Mouse (Mus musculus) heart, postnatal 14 days (tissue): ENCODE data around the gene Prrt2. TPM values are rescaled to one million over a fixed set of nuclear protein-coding genes. Genes with fewer than 3 reads are reported as not detected.

ENCODE experiments used
- DNase-seq, 2 experiments: peaks; one replicate each; pipeline ENCODE4 v3.0.0; 2021 to 2022
- intact Hi-C: fragments of 180-260 bp; cut with DNase I; formaldehyde crosslinking; loops from one replicate; pipeline ENCODE4 v1.15.1; 2025
- total RNA-seq, 2 experiments: library from RNA; stranded (reverse); gene quantifications; 2 replicates each; pipeline ENCODE4 v1.2.3; 2021

The Prrt2 gene
- total RNA-seq, 2 experiments from 2014 or later = 1.1 to 1.2 TPM

GRCm38 (mm10) chr7:127008239-127009019 lies 12.6 kb downstream of the Prrt2 start:
- intact Hi-C loops = no loop called here
- DNase-seq = peak; percentile 80 to 83

DNA sequence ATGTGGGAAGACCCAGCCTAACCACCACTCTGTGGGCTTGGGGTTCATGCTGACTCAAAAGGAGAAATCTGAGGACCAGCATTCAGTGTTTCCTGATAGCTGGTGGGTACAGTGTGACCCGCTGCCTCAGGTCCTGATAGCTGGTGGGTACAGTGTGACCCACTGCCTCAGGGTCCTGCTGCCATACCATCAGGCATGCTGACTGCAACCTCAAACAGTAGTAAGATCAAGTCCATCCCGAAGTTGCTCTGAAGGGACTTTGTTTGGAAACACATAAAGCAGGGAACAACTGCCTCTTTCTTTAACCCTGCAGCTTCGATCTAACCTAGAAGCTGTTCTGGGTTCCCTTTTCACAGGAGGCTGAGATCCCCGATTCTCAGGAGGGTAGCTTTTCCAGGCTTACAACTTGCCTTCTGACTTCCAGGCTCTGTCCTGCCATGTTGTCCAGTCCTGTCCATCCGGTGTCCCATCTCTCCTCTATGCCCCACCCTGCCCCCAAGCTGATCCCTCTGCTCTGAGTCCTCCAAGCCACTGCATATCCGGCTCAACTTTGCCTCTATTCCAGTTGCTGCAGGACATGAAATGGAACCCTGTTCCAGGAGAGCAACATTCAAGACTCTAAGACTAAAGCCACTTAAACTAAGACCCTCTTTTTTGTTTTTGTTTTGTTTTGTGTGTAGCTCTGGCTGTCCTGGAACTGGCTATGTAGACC lies 13.5 kb downstream of the Prrt2 start:
- no peak for DNase-seq
- intact Hi-C loops = no loop called here

GRCm38 (mm10) chr7:127004122-127004875 lies 16.7 kb downstream of the Prrt2 start:
- DNase-seq = no peak
- intact Hi-C loops = no loop called here

DNA sequence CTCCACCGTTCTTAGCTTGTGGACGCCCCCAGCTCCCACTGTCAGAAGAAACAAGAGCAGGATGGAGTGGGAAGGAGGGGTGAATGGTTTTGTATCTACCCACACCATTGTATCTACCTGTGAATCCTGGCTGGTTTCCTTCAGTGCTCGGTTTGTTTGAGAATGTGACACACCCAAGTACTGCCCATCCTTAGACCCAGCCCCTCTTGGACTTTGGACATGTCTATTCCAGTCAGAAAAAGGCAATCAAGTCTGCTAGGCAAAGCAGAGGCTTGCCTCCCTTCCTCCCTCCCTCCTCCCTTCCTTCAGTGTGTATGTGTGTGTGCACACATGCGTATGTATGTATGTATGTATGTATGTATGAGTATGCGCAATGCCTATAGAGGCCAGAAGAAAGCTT lies 17.4 kb downstream of the Prrt2 start:
- intact Hi-C loops = no loop called here
- DNase-seq = no peak

GRCm38 (mm10) chr7:126999568-126999967 lies 21.4 kb downstream of the Prrt2 start:
- intact Hi-C loops = no loop called here
- no peak for DNase-seq

DNA sequence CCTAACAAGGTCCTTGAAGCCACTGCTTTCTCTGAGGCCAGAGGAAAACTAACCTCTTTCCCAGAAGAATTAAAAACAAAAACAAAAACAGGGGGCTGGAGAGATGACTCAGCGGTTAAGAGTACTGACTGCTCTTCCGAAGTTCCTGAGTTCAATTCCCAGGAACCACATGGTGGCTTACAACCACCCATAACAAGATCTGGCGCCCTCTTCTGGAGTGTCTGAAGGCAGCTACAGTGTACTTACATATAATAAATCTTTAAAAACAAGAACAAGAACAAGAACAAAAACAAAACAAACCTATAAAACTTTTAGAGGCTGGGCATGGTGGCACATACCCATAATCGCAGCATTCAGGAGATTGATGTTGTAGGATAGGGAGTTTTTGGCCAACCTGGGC lies 24.6 kb downstream of the Prrt2 start:
- intact Hi-C loops = no loop called here
- DNase-seq = no peak

- no peak for DNase-seq
- intact Hi-C loops = no loop called here
Measured at GRCm38 (mm10) chr7:126988816-126989215, 32.2 kb downstream of the Prrt2 start.

DNA sequence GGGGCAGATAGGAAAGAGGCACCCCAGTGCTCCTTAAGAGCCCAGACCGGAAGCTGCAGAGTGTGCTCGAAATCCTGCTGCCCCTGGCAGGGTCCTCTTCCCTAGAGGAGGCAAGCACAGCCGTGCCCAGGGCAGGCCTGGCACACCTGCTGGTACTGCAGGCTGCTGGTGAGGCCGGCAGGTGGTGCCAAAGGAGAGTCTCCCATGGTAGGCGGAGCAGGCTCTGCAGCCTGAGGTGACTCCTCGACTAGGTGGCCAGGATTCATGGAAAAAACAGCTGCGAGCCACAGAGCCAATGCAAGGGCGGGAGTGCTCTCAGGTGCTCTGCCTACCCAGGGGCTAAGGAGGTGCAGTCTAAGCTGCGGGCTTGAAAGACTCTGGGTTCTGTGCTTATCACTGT lies 34.7 kb downstream of the Prrt2 start:
- intact Hi-C loops = loop anchor here (2.0 kb wide), 1 partner anchor 118 kb away; no protein-coding TSS in a partner anchor
- DNase-seq = peak; percentile 36 to 62

DNA sequence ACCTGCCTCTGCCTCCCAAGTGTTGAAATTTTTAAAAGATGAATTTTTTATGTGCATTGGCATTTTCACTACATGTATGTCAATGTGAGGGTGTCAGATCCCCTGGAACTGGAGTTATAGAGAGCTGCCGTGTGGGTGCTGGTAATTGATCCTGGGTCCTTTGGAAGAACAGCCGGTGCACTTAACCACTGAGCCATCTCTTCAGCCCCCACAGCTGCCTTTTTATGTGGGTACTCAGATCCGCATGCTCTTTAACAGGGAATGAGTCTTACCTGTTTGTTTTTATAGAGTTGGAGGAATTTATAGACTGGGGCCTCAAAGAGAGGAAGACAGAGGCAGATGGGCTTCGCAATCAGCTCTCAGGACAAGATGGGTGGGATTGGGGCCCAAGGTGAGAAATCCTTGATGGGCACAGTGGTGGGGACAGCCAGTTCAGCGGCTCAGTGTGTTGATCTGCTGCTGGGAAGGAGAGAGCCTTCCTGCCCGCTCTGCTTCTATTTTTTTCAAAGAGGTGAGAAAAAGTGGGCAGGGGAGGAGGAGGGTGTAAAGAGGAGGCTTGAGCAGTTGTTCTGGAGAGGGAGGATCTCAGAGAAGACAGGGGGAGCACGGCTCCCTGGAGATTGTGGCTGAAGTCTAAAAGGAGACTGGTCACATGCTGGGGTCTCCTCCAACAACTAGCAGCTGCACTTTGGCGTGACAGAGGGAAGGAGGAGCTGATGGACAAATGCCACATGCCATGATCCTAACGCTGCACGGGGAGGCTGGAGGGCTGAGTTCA lies 36.2 kb downstream of the Prrt2 start:
- intact Hi-C loops = no loop called here
- DNase-seq = peak in 1 of 2 experiments; percentile 44

DNA sequence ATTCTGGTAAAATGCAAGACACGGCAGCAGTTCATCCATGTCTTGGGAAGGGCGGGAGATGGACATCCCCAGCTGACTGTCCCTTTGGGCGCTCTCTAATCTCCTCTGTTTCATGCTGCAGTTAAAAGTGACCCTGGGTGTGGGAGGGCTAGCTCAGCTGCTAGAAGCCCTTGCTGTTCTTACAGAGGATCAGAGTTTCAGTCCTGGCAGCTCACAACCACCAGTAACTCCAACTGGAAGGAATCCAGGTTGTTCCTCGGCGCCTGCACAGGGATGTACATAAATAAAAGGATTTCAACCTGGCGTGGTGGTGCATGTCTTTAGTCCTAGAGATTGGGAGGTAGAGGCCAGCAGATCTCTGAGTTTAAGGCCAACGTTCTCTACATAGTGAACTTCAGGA lies 37.9 kb downstream of the Prrt2 start:
- intact Hi-C loops = no loop called here
- no peak for DNase-seq

DNA sequence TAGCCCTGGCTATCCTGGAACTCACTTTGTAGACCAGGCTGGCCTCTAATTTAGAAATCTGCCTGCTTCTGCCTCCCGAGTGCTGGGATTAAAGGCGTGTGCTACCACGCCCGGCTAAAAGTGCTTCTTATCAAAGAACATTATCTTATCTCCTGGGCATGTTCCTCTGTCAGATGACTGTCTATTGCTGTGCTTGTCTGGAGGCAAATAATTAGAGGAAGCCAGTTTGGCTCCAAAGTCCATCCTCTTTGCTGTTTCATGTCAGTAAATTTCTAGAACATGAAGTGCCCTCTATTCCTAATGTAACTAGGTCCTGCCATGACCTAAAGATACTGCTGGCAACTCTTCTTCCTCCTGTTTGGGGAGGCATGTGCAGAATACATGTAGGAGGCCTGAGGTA lies 39.0 kb downstream of the Prrt2 start:
- DNase-seq = no peak
- intact Hi-C loops = no loop called here

DNA sequence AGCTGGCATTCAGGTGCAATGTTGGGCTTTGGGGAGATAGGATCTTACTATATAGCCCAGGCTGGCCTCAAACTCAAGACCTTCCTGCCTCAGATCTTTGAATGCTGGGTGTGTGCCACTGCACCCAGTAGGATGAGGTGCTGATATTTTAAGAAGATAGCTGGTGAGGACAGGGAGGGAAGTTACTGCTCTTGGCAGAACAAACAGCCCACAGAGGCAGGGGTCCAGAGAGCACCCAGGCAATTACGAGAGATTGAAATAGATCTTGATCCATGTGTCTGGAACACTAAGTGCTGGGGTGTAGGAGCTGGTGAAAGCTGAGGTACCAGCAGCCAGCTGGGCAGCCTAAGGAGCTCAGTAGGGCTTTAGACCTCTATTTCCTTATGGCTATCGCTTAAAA lies 39.4 kb downstream of the Prrt2 start:
- DNase-seq = no peak
- intact Hi-C loops = no loop called here

GRCm38 (mm10) chr7:126978841-126979240 lies 42.2 kb downstream of the Prrt2 start:
- DNase-seq = no peak
- intact Hi-C loops = no loop called here

DNA sequence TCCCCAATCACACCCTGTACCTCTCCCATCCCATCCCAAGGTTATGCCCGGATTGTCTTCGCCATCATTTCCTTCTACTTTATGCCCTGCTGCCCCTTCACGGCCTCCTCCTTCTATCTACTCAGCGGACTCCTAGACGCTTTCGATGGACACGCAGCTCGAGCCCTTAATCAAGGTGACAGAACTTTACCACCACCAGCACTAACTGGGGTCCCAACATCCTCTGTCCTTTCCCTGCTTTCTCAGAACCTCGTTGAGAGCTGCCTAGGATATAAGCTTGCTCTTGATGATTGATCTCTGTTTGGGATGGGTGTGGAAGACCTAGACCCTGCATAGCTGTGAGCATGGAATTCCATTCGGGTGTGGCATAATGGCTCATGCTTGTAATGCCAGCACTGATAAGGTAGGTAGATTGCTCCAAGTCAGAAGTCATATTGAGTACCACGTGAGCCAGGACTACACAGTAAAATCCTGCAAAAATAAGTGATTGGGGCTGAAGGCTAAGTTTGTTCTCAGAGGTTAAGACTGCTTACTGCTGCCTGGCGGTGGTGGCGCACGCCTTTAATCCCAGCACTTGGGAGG lies 44.0 kb downstream of the Prrt2 start:
- intact Hi-C loops = loop anchor here (2.0 kb wide), 2 partner anchors 26 to 38 kb away; partner anchors contain the start of genes Mvp and Sez6l2

DNA sequence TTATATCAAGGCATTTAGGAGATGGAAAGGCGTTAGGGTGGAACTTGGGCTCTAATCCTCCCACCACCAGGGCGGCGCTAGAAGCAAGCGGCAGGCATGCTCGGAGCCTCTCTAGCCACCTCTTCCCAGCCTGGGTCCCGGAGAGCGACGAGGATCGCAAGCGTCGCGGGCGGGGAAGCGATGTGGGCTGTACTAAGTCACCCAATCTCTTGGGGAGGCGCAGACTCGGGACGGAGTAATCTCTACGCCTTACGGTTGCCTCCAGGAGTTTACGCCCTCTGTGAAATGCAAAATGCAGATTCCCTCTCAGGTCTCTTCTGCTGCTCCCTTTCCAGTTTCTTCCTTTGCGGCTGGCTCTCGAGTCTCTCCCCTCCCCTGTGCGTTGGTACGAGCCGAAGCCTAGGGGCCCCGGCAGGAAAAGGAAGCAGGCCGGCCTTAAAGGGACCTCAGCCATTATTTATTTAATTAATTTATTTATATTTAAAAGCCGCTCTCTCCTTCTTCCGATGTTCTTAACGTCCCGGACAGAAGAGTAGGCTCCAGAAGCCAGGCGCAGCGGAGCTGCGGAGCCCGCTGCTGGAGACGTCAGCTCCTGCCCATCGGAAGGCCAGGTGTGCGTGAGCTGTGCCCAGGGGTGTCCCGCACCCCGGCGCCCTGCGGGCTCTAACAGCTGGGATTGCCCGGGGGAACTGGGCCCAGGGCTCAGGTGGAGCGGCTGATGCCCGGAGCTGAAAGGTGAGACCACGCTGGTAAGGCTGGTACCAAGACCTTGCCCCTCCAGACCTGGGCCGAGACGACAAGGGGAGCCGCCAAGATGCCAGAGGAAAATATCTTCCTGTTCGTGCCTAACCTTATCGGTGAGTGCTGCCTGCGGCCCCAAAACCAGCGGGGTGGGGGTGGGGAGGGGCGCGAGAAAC lies 44.8 kb downstream of the Prrt2 start, which contains the start of gene Cdiptos:
TSS of gene Cdiptos (minus strand) at position 149 of the 917 bp plus-strand sequence.
- intact Hi-C loops = loop anchor here (2.0 kb wide), 2 partner anchors 25 to 39 kb away; partner anchors contain the start of genes Mvp and Sez6l2
- DNase-seq = peak; percentile 97 to 98

More for the DNA sequence above, 44.0 kb downstream of the Prrt2 start:
- DNase-seq = no peak

- no peak for DNase-seq
- intact Hi-C loops = no loop called here
Measured at GRCm38 (mm10) chr7:126975893-126975949, 45.3 kb downstream of the Prrt2 start, which contains the start of gene Cdipt. Gene Cdipt, plus strand, starts transcription at chr7:126975914.

DNA sequence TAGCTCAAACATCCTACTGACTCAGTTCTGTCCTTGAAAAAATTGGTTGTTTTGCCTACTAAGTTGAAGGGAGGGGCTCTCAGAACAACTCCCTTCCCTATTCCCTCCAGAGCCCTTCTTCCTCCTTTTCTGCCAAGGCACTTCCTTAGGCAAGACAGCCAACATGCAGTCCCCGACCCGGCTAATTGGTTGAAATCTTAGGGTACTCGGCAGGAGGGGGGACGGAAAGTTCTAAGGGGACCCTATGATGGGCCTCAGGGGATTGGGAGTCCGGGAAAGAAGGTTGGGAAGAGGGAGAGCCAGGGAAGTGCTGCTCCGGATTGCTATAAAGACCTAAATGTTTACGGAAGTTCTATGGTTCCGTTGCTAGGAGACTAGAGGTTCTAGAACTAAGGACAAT lies 45.5 kb downstream of the Prrt2 start:
- intact Hi-C loops = no loop called here
- DNase-seq = peak; percentile 44 to 45
